Mouse (Mus musculus): Measurements from ENCODE around the gene Ccl20.

Gene Ccl20

DNA sequence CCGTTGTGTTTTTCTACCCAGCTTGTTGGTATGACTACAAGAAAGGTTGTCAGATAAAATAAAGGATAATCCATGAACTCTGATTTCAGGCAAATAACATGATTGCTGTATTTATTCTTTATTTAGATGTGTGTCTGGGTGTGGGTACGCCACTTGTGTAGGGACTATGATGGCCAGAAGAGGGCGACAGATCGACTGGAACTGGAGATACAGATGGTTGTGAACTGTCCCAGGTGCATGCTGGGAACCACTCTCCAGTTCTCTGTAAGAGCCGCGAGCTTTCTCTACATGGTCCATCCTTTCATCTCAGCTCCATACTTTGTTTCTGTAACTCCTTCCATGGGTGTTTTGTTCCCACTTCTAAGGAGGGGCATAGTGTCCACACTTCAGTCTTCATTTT, 22.2 kb downstream of the Ccl20 start:
- no peak for DNase-seq (ENCODE audit: low read depth)

DNA sequence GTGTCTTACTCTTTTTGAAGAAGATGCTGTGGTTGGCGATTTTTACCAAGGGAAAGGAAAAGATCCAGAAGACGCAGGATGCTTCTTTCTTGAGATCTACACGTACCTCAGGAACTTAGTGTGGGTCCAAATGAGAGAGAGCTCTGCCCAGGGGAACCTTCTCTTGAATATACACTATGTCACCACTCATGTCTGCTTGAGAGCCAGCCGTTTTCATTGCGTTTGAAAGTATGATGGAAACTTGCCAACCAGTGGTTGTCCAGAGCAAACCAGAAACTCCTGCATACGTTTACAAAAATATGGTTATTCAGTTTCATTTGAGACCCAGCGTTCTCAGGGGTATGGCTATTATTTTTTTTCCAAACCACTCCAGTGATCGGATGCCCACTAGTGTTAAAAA, 24.9 kb downstream of the Ccl20 start:
- DNase-seq (ENCODE audit: low read depth): no peak

DNA sequence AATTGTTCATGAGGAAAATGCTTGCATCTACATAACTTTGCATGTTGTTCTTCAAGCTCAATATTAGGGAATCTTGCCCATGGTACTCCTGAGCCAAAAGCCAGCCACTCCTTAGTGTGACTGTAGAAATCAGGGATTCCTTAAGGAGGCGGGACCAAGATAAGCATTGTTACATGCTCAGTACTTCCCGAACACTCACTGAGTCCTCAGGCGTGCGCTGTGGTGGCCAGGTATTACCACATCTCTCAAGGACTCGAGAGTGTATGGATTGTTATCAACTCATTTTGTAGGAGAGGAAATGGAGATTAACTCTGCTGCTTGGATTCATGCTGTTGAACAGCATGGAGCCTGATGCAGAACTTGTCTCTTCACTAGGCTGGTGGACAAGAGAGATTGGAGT, 25.5 kb downstream of the Ccl20 start:
- DNase-seq (ENCODE audit: low read depth): no peak

DNA sequence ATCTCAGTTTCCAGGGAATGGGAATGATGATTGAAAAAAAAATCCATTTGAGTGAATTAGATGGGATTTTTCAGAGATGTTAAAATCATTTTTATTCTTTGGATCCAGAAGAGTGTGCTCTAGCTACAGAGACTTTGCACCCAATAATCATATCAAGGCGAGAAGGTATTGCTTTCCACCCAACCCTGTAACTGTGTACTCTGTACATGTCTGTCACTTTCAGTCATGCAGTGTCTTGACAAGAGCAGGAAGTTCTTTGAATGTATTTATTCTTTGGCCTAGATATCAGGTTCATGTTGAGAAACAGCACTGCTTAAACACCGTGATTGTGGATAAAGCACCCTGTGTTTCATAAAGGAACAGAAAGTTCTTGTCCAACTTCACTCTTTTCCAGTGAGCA, 30.0 kb downstream of the Ccl20 start:
- no peak for DNase-seq (ENCODE audit: low read depth)

DNA sequence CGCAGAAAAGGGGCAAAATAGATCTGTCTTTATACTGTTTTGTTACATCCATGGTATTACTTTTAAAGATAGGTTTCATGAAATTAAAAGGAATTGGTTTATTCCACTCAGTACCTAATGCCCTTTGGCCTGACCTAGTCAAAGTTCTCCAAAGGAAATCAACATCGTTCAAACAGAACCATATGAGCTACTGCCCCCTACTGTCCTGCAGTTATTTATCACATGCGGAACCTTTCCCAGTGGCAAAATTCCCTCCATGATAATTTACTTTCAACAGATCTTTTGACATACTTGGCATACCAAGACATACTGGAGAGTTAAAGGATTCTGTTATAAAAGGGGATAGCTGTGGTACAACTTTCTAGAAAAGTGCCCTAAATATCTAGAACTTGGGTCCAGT, 33.7 kb downstream of the Ccl20 start:
- DNase-seq (ENCODE audit: low read depth): no peak

DNA sequence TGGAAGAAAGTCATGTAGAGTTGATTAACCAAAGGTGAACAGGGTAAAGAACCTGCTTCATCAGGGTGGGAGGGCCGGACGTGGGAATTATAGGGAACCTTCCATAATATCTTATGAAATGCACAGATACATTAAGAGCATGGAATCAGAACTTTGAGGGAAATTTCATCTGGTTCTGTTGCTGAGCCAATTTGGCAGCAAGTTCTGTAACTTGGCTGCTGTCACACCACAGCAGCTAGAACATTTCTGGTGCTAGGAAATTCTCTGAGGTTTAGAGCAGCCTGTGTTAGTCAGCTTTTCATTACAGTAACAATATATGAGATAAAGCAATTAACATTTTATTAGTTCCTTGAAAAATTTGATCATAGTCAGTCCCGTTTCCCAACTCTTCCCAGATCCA, 36.4 kb downstream of the Ccl20 start:
- no peak for DNase-seq (ENCODE audit: low read depth)

DNA sequence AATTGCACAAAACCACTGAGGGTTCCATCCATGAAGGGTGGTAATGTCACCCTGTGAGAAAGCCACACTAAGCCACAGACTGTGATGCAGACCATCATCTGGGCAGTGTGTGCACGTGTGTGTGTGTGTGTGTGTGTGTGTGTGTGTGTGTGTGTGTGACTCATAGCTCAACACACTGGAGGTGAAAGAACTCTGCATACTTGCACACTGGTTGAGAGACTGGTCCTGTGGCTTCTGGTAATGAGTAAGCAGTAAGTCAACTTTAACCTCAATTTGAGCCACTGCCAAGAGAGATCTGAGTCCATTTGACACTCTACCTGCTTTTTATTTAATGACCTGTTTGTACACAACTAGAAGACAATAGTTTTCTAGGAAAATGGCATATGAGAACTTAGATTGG, 40.3 kb downstream of the Ccl20 start:
- DNase-seq (ENCODE audit: low read depth): no peak

DNA sequence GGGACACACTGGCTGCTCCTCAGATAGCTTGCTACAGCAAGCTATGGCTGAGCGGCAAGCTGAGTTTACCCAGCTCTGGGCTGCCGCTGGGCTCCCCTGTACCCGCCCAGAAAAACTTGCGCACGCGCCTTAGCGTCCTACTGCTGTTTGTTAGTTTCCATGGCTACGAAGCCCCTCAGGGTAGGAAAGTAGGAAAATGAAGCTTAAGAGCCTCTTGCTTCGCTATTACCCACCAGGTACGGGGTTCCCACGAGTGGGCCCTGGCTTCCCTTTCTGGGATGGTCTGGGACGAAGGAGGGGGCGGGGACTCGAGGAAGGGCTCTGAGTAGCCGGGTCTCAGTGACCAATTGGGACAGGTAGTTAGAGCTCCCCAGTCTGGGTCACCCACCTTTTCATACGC, 43.0 kb downstream of the Ccl20 start, which contains the start of gene Daw1:
Gene Daw1 (plus strand): TSS at position 150 of the 400 bp plus-strand sequence.
- DNase-seq (ENCODE audit: low read depth): no peak

DNA sequence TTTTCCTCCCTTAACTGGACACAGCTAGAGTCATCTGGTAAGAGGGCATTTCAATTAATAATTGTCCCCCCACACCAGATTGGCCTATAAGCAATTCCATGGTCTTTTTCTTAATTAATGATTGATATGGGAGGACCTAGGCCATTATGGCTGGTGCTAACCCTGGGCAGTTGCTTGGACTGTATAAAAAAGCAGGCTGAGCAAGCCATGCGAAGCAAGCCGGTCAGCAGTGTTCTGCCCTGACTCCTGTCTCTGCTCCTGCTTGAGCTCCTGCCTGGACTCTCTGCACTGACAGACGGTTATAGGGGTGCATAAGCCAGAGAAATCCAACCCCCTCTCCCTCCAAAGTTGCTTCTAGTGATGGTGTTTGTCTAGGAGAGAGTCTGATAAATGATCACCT, 45.1 kb downstream of the Ccl20 start:
- DNase-seq (ENCODE audit: low read depth): no peak

DNA sequence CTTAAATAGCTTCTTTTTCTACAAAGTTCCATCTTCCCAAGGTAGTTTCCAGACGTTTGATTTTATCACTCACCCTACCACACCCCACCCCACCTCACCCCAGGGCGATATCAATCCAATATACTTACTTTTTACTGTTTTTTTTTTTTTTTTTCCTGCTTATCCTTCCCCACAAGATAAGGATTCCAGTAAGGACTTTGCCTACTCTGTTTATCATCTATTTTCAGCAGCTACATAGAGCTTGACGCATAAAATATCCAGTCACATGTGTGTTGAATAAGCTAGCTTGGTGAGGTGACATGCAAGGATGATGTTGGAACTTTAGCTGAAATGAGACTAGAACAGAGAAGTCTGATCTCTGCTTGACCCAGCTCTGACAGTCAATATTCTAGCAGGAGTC, 47.5 kb downstream of the Ccl20 start:
- no peak for DNase-seq (ENCODE audit: low read depth)

All from naive thymus-derived CD4-positive, alpha-beta T cell, adult 2 months (primary cell).